Mouse (Mus musculus): ENCODE data around the gene Bri3bp.

GRCm38 (mm10) chr5:125392618-125392976 is 48.8 kb upstream of the Bri3bp start:
- TF ChIP-seq CTCF (IDR thresholded peaks at IDR 0.05; ENCODE audit: extremely low read depth, insufficient read depth, insufficient read length, insufficient replicate concordance) (no peak), POLR2A (IDR thresholded peaks at IDR 0.05; ENCODE audit: low read depth, low read length) (no peak)

Data from spleen, adult 2 months (tissue).